Mouse (Mus musculus) ES-E14 (cell line): ENCODE measurements around the gene Il2.

Experiments
- CHD2 ChIP-seq: IDR thresholded peaks from 2 replicates; pipeline ENCODE4 v1.6.1; 2014; ENCODE audit warnings: mild to moderate bottlenecking, low read depth, low read length, inconsistent platforms
- HCFC1 ChIP-seq: IDR thresholded peaks from 2 replicates; pipeline ENCODE4 v1.6.1; 2012; ENCODE audit warnings: low read length, inconsistent platforms, borderline replicate concordance; ENCODE audit not compliant: insufficient read depth
- MAFK ChIP-seq: IDR thresholded peaks from 2 replicates; pipeline ENCODE4 v1.6.1; 2014; ENCODE audit warnings: mild to moderate bottlenecking, low read depth, low read length, inconsistent platforms; ENCODE audit not compliant: insufficient read depth

DNA sequence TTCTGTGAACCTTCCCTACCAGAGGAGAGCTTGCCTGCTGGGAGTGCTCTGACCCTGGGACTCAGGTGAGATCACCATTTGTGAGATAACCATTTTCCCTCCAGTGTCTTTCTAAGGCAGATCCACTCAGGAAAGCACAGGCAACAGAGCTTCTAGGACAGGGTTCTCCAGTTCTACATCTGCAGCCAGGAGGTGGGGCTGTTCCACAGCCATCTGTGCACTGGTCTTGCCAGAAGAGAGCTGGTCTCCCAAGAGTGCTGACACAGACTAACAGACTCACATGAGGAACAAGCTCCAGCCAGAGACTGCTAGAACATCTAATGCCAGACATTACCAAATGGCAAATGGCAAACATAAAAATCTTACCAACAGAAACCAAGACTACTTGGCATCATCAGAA is 52.5 kb downstream of the Il2 start:
- TF ChIP-seq CHD2 (no peak), MAFK (no peak), HCFC1 (no peak)
